Mouse (Mus musculus) intestine, postnatal 0 days (tissue): ENCODE measurements at regions not wholly inside any gene's neighbourhood (a gene's known extent, or its start where the extent isn't known, plus 50 kb on each side); places are given as distances from the start of the nearest gene placed in this dataset.

Experiments used
- ATAC-seq: fragments of 200-750 bp; cut with Nextera tagmentation; 2 replicates; pipeline ENCODE4 v1.8.0; 2017; ENCODE audit warnings: mild to moderate bottlenecking, moderate TSS enrichment, moderate library complexity
- H3K27ac ChIP-seq: fragments of 300-500 bp; sonication (generic); 2 replicates; pipeline ENCODE4 v1.5.1; 2014; ENCODE audit warnings: mild to moderate bottlenecking, low read depth, low read length, moderate library complexity
- H3K27me3 ChIP-seq: fragments of 300-500 bp; sonication (generic); replicated peaks from 2 replicates; pipeline ENCODE4 v1.6.1; 2014; ENCODE audit warnings: low read length, mixed read lengths; ENCODE audit not compliant: control insufficient read depth, insufficient read depth
- H3K36me3 ChIP-seq: fragments of 300-500 bp; sonication (generic); 2 replicates; pipeline ENCODE4 v1.6.1; 2014; ENCODE audit warnings: mild to moderate bottlenecking, moderate library complexity; ENCODE audit not compliant: control insufficient read depth, insufficient read depth
- H3K4me1 ChIP-seq: fragments of 300-500 bp; sonication (generic); replicated peaks from 2 replicates; pipeline ENCODE4 v1.6.1; 2014; ENCODE audit warnings: antibody characterized with exemption, low read length, mixed read lengths; ENCODE audit not compliant: control insufficient read depth, insufficient read depth
- H3K4me2 ChIP-seq: fragments of 300-500 bp; sonication (generic); replicated peaks from 2 replicates; pipeline ENCODE4 v1.6.1; 2014; ENCODE audit warnings: low read depth, mild to moderate bottlenecking, moderate library complexity
- H3K4me3 ChIP-seq: fragments of 300-500 bp; sonication (generic); 2 replicates; pipeline ENCODE4 v1.5.1; 2014; ENCODE audit warnings: low read depth, low read length
- H3K9ac ChIP-seq: fragments of 300-500 bp; sonication (generic); 2 replicates; pipeline ENCODE4 v1.6.1; 2014; ENCODE audit warnings: mild to moderate bottlenecking, low read depth, low read length
- H3K9me3 ChIP-seq: fragments of 300-500 bp; sonication (generic); 2 replicates; pipeline ENCODE4 v1.6.1; 2016; ENCODE audit warnings: mixed run types; ENCODE audit not compliant: control insufficient read depth
- CTCF ChIP-seq: sonication (generic); IDR thresholded peaks from 2 replicates; pipeline ENCODE4 v1.5.1; 2016; ENCODE audit warnings: low read depth, mild to moderate bottlenecking, control low read depth, antibody characterized with exemption, moderate library complexity
- WGBS: fragments of 180-500 bp; shearing (Covaris S2); extraction: QIAGEN DNeasy Blood & Tissue Kit; methylation state at CpG from one replicate; pipeline ENCODE4 v1.1.7; 2014; 5-methylcytosine and 5-hydroxymethylcytosine counted together

DNA sequence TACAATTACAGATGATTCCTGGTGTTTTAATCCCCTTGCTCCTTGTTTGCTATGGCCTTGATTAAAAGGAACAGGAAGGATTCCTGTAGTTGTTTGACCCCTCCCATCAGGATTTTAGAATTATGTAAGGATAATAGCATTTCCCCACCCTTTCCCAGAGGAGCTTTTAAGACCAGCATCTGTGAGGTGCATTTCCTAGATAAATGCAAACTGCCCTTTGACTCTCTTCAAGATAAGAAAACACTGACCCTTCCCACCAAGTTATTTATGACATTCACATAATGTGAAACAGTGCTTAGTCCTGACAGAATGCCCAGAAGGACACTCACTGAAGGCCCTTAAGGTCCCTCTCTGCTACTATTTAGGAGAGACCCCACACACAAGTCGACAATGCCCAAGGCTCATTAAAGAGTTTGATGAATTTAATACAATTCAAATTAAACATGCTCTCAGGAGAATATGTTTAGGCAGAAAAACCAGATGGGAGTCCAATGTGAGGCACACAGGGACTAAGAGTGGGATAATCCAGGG is 190.7 kb upstream of the Meox2 start:
- Histone ChIP-seq H3K9me3 (no peaks in the 10 kb centered on the region), H3K36me3 (no peaks in the 10 kb centered on the region), H3K4me2 (no peak overlapping the region), H3K27me3 (no peaks in the 10 kb centered on the region), H3K27ac (no peak overlapping the region), H3K4me1 (no peaks in the 10 kb centered on the region), H3K9ac (no peak overlapping the region), H3K4me3 (no peak overlapping the region)
- WGBS: 21% methylated on average over 1 of the region's 1 CpGs
- TF ChIP-seq CTCF: no peak
- no peak for ATAC-seq

GRCm38 (mm10) chr12:36918294-36918876 is 190.0 kb upstream of the Meox2 start:
- no peaks in the 10 kb centered on the region for H3K27me3 ChIP-seq
- no peak overlapping the region for H3K9ac ChIP-seq
- H3K27ac ChIP-seq: no peak overlapping the region
- no peaks in the 10 kb centered on the region for H3K4me1 ChIP-seq
- no peak overlapping the region for H3K4me3 ChIP-seq
- H3K9me3 ChIP-seq: no peaks in the 10 kb centered on the region
- ATAC-seq: no peak
- no peak for TF ChIP-seq CTCF
- H3K4me2 ChIP-seq: no peak overlapping the region
- no peaks in the 10 kb centered on the region for H3K36me3 ChIP-seq
- WGBS: 64% methylated on average over 5 of the region's 5 CpGs

GRCm38 (mm10) chr12:36923558-36923957 is 184.8 kb upstream of the Meox2 start:
- no peaks in the 10 kb centered on the region for H3K36me3 ChIP-seq
- H3K4me1 ChIP-seq: no peaks in the 10 kb centered on the region
- H3K27ac ChIP-seq: no peak overlapping the region
- ATAC-seq: no peak
- no peak overlapping the region for H3K4me3 ChIP-seq
- H3K9me3 ChIP-seq: no peaks in the 10 kb centered on the region
- WGBS: 91% methylated on average over 2 of the region's 2 CpGs
- no peak for TF ChIP-seq CTCF
- no peak overlapping the region for H3K9ac ChIP-seq
- no peaks in the 10 kb centered on the region for H3K27me3 ChIP-seq
- no peak overlapping the region for H3K4me2 ChIP-seq

GRCm38 (mm10) chr12:36926225-36926624 is 182.1 kb upstream of the Meox2 start:
- Histone ChIP-seq H3K9me3 (no peaks in the 10 kb centered on the region), H3K9ac (no peak overlapping the region), H3K27me3 (no peaks in the 10 kb centered on the region), H3K36me3 (no peaks in the 10 kb centered on the region), H3K4me2 (no peak overlapping the region), H3K4me1 (no peaks in the 10 kb centered on the region), H3K27ac (no peak overlapping the region), H3K4me3 (no peak overlapping the region)
- no peak for TF ChIP-seq CTCF
- WGBS: 49% methylated on average over 4 of the region's 4 CpGs
- no peak for ATAC-seq

- Histone ChIP-seq H3K4me1 (no peaks in the 10 kb centered on the region), H3K9me3 (no peaks in the 10 kb centered on the region), H3K27me3 (no peaks in the 10 kb centered on the region), H3K27ac (no peak overlapping the region), H3K9ac (no peak overlapping the region), H3K36me3 (no peaks in the 10 kb centered on the region), H3K4me3 (no peak overlapping the region), H3K4me2 (no peak overlapping the region)
- 15% methylated on average over 6 of the region's 6 CpGs for WGBS
- no peak for ATAC-seq
- TF ChIP-seq CTCF: no peak
Measured at GRCm38 (mm10) chr12:36933118-36933610, 175.2 kb upstream of the Meox2 start.

GRCm38 (mm10) chr12:36943903-36944302 is 164.4 kb upstream of the Meox2 start:
- Histone ChIP-seq H3K4me1 (no peaks in the 10 kb centered on the region), H3K27me3 (no peaks in the 10 kb centered on the region), H3K4me2 (no peak overlapping the region), H3K36me3 (no peaks in the 10 kb centered on the region), H3K9ac (no peak overlapping the region), H3K4me3 (no peak overlapping the region), H3K27ac (no peak overlapping the region), H3K9me3 (no peaks in the 10 kb centered on the region)
- ATAC-seq: no peak
- WGBS: 75% methylated on average over 1 of the region's 1 CpGs
- TF ChIP-seq CTCF: no peak

GRCm38 (mm10) chr12:36945964-36946363 is 162.4 kb upstream of the Meox2 start:
- no peak overlapping the region for H3K9ac ChIP-seq
- H3K27ac ChIP-seq: no peak overlapping the region
- 42% methylated on average over 1 of the region's 1 CpGs for WGBS
- TF ChIP-seq CTCF: no peak
- ATAC-seq: no peak
- no peaks in the 10 kb centered on the region for H3K4me1 ChIP-seq
- H3K9me3 ChIP-seq: no peaks in the 10 kb centered on the region
- no peak overlapping the region for H3K4me3 ChIP-seq
- no peaks in the 10 kb centered on the region for H3K36me3 ChIP-seq
- H3K4me2 ChIP-seq: no peak overlapping the region
- no peaks in the 10 kb centered on the region for H3K27me3 ChIP-seq
